9 mouse cellular contexts compared by ENCODE assay signal in genomic region chr1:51644399-51644798, GRCm38 (mm10).
A peak's percentile ranks its signal among the peaks of the same experiment; 100 is the strongest.
DNase-seq lines count a peak whose midpoint lies in the region; ATAC-seq and TF ChIP-seq lines count a peak whose summit lies in the region.
"Had no signal": no experiment of that assay in that cellular context is flagged by ENCODE, and none has a peak within 500 bp of the region (broad histone marks: within the 10 kb centered on the region; RNA-seq: fewer than 3 reads in every experiment).

No protein-coding gene starts in this region.

- intact Hi-C loops in gastrocnemius, adult 2 months (cut with DNase I), result loop anchor here (1.0 to 5.0 kb wide), 3 partner anchors 301 to 453 kb away; no protein-coding TSS in a partner anchor

- no peak overlapping the region for H3K9ac ChIP-seq in lung, postnatal 0 days (replicated peaks; ENCODE audit: low read depth)
- H3K9ac ChIP-seq: heart, embryonic 13.5 days had no signal

- H3K9me3 ChIP-seq in lung, postnatal 0 days (ENCODE audit: low read length), result no peaks in the 10 kb centered on the region
- H3K9me3 ChIP-seq: heart, embryonic 13.5 days had no signal

- H3K4me2 ChIP-seq in lung, postnatal 0 days (replicated peaks; ENCODE audit: low read depth, low read length), result no peak overlapping the region
- H3K4me2 ChIP-seq: heart, embryonic 13.5 days had no signal

- H3K27me3 ChIP-seq in lung, postnatal 0 days (replicated peaks; ENCODE audit: insufficient read depth, low read length), result no peaks in the 10 kb centered on the region
- H3K27me3 ChIP-seq: heart, embryonic 13.5 days had no signal

- DNase-seq in 416B (ENCODE audit: low read depth), result peak; percentile 66
- DNase-seq in NIH3T3 (ENCODE audit: low read depth), result peak; percentile 84
- peak; percentile 89 to 91 for DNase-seq in cerebellum, postnatal 10 days
- DNase-seq in gastrocnemius, adult 2 months, result peak; percentile 73
- DNase-seq in large intestine, adult 2 months (ENCODE audit: low read depth, low spot score), result peak; percentile 45
- DNase-seq in lung, postnatal 0 days (ENCODE audit: low spot score), result peak; percentile 68
- peak; percentile 85 for DNase-seq in retina, embryonic 14.5 days (ENCODE audit: low spot score)
- DNase-seq in urinary bladder, adult 18-20 months (ENCODE audit: low spot score in 2 of 2), result peak; percentile 52 to 59

- H3K4me3 ChIP-seq in gastrocnemius, adult 2 months, result no peak overlapping the region
- H3K4me3 ChIP-seq in lung, postnatal 0 days (ENCODE audit: low read depth, low read length), result no peak overlapping the region
- H3K4me3 ChIP-seq: heart, embryonic 13.5 days had no signal

- WGBS in large intestine, adult 2 months, result 8% methylated on average over 2 of the region's 2 CpGs
- 16% methylated on average over 2 of the region's 2 CpGs for WGBS in lung, postnatal 0 days

- H3K27ac ChIP-seq in gastrocnemius, adult 2 months, result no peak overlapping the region
- H3K27ac ChIP-seq in lung, postnatal 0 days (ENCODE audit: low read length), result no peak overlapping the region
- H3K27ac ChIP-seq: heart, embryonic 13.5 days had no signal

- no peaks in the 10 kb centered on the region for H3K4me1 ChIP-seq in lung, postnatal 0 days (ENCODE audit: insufficient read depth, low read depth, low read length)

- ATAC-seq in lung, postnatal 0 days, result no peak

- no peak for TF ChIP-seq EP300 in lung, postnatal 0 days (IDR thresholded peaks at IDR 0.05)

- no peak; the same call in none of the 2 replicates for TF ChIP-seq CTCF in gastrocnemius, adult 2 months (IDR thresholded peaks at IDR 0.05)
- TF ChIP-seq CTCF in lung, postnatal 0 days (IDR thresholded peaks at IDR 0.05), result peak; percentile 94

- H3K36me3 ChIP-seq in lung, postnatal 0 days (ENCODE audit: insufficient read depth, low read length), result no peaks in the 10 kb centered on the region
- H3K36me3 ChIP-seq: heart, embryonic 13.5 days had no signal
